Mouse (Mus musculus) midbrain, embryonic 10.5 days (tissue): ENCODE data around the gene Gpatch8. TPM values are rescaled to one million over a fixed set of nuclear protein-coding genes. Genes with fewer than 3 reads are reported as not detected.
A peak's percentile ranks its signal among the peaks of the same experiment; 100 is the strongest.

Experiments
- DNase-seq: peaks from one replicate; pipeline ENCODE4 v3.0.0-alpha.2; 2017; ENCODE audit warnings: low spot score
- H3K27ac ChIP-seq: fragments of 300-500 bp; sonication (generic); replicated peaks from 2 replicates; pipeline ENCODE4 v1.5.1; 2016; ENCODE audit warnings: mild to moderate bottlenecking
- H3K27me3 ChIP-seq: fragments of 300-500 bp; sonication (generic); 2 replicates; pipeline ENCODE4 v1.6.1; 2016; ENCODE audit warnings: low read depth, mild to moderate bottlenecking; ENCODE audit not compliant: poor library complexity, severe bottlenecking
- H3K36me3 ChIP-seq: fragments of 300-500 bp; sonication (generic); 2 replicates; pipeline ENCODE4 v1.6.1; 2016; ENCODE audit warnings: mild to moderate bottlenecking, moderate library complexity
- H3K4me1 ChIP-seq: fragments of 300-500 bp; sonication (generic); 2 replicates; pipeline ENCODE4 v1.6.1; 2016
- H3K4me3 ChIP-seq: fragments of 300-500 bp; sonication (generic); 2 replicates; pipeline ENCODE4 v1.5.1; 2016; ENCODE audit warnings: mild to moderate bottlenecking, moderate library complexity
- H3K9me3 ChIP-seq: fragments of 300-500 bp; sonication (generic); replicated peaks from 2 replicates; pipeline ENCODE4 v1.6.1; 2016; ENCODE audit warnings: mild to moderate bottlenecking
- WGBS: fragments of 180-500 bp; shearing (Covaris S2); methylation state at CpG from one replicate; pipeline ENCODE4 v1.1.7; 2016; 5-methylcytosine and 5-hydroxymethylcytosine counted together
- polyA plus RNA-seq: library from polyadenylated mRNA; unstranded; fragments of >200 nt; fragmentation: Nextera tagmentation; extraction: Ambion mirVana; gene quantifications from 2 replicates; pipeline ENCODE4 v1.2.1, GENCODE M21; 2016

The Gpatch8 gene
- polyA plus RNA-seq: 65.5 and 73.8 TPM in 2 replicates

- WGBS: under 1% methylated on average over 54 of the region's 55 CpGs
These were observed at the start of gene Gpatch8 for GRCm38 (mm10) chr11:102556031-102556715. Gene Gpatch8 (minus strand): TSS chr11:102556392.

GRCm38 (mm10) chr11:102604777-102605552 is 48.8 kb upstream of the Gpatch8 start:
- H3K27me3 ChIP-seq: peaks cover 49% of the 10 kb centered on the region
- no peaks in the 10 kb centered on the region for H3K9me3 ChIP-seq
- peaks cover 73% of the 10 kb centered on the region for H3K4me1 ChIP-seq
- H3K4me3 ChIP-seq: peak overlapping the region; percentile 75
- peaks cover 5% of the 10 kb centered on the region; the same call in 1 of the 2 replicates for H3K36me3 ChIP-seq
- peak; percentile 68 for DNase-seq
- under 1% methylated on average over 74 of the region's 74 CpGs for WGBS
- peak overlapping the region; percentile 97 for H3K27ac ChIP-seq

More at GRCm38 (mm10) chr11:102556031-102556715, at the start of gene Gpatch8:
- peaks cover 38% of the 10 kb centered on the region for H3K4me1 ChIP-seq
- no peaks in the 10 kb centered on the region for H3K9me3 ChIP-seq
- H3K27me3 ChIP-seq: no peaks in the 10 kb centered on the region
- H3K36me3 ChIP-seq: peaks cover 8% of the 10 kb centered on the region
- peak within 1 kb of the TSS; percentile 99 for H3K27ac ChIP-seq
- peak; percentile 98 for DNase-seq
- peak within 1 kb of the TSS; percentile 100 for H3K4me3 ChIP-seq

GRCm38 (mm10) chr11:102604010-102604584 is 47.9 kb upstream of the Gpatch8 start, which contains the start of gene Fzd2:
Gene Fzd2 (plus strand): TSS chr11:102604396.
- under 1% methylated on average over 31 of the region's 31 CpGs for WGBS
- Histone ChIP-seq H3K4me3 (peak within 1 kb of the TSS; percentile 75), H3K4me1 (peaks cover 64% of the 10 kb centered on the region), H3K36me3 (peaks cover 5% of the 10 kb centered on the region; the same call in 1 of the 2 replicates), H3K9me3 (no peaks in the 10 kb centered on the region), H3K27ac (peak within 1 kb of the TSS; percentile 97), H3K27me3 (peaks cover 40% of the 10 kb centered on the region)
- DNase-seq: peak; percentile 98

- 2% methylated on average over 10 of the region's 10 CpGs for WGBS
- H3K27ac ChIP-seq: peak overlapping the region; percentile 97
- H3K36me3 ChIP-seq: peaks cover 3% of the 10 kb centered on the region; the same call in 1 of the 2 replicates
- H3K4me3 ChIP-seq: peak overlapping the region; percentile 75
- peaks cover 34% of the 10 kb centered on the region for H3K27me3 ChIP-seq
- H3K4me1 ChIP-seq: peaks cover 58% of the 10 kb centered on the region
- H3K9me3 ChIP-seq: no peaks in the 10 kb centered on the region
- peak; percentile 84 for DNase-seq
These were observed 47.3 kb upstream of the Gpatch8 start for GRCm38 (mm10) chr11:102603496-102603850.

GRCm38 (mm10) chr11:102602816-102603495 is 46.8 kb upstream of the Gpatch8 start:
- Histone ChIP-seq H3K4me1 (peaks cover 53% of the 10 kb centered on the region), H3K27me3 (peaks cover 29% of the 10 kb centered on the region), H3K27ac (peak overlapping the region; percentile 97), H3K9me3 (no peaks in the 10 kb centered on the region), H3K36me3 (no peaks in the 10 kb centered on the region), H3K4me3 (peak overlapping the region; percentile 75)
- WGBS: 1% methylated on average over 13 of the region's 13 CpGs
- no peak for DNase-seq

GRCm38 (mm10) chr11:102599912-102600311 is 43.7 kb upstream of the Gpatch8 start:
- WGBS: 80% methylated on average over 3 of the region's 3 CpGs
- no peaks in the 10 kb centered on the region for H3K36me3 ChIP-seq
- no peak overlapping the region for H3K4me3 ChIP-seq
- no peaks in the 10 kb centered on the region for H3K9me3 ChIP-seq
- H3K27me3 ChIP-seq: peaks cover 31% of the 10 kb centered on the region
- no peak for DNase-seq
- H3K4me1 ChIP-seq: peaks cover 39% of the 10 kb centered on the region
- H3K27ac ChIP-seq: no peak overlapping the region

- 4% methylated on average over 4 of the region's 4 CpGs for WGBS
- peak; percentile 58 for DNase-seq
- Histone ChIP-seq H3K4me3 (peak overlapping the region; percentile 29), H3K27ac (peak overlapping the region; percentile 81), H3K9me3 (no peaks in the 10 kb centered on the region), H3K36me3 (no peaks in the 10 kb centered on the region), H3K4me1 (peaks cover 20% of the 10 kb centered on the region), H3K27me3 (peaks cover 17% of the 10 kb centered on the region)
These were observed 39.2 kb upstream of the Gpatch8 start for GRCm38 (mm10) chr11:102595341-102595820.

GRCm38 (mm10) chr11:102587554-102587953 is 31.4 kb upstream of the Gpatch8 start:
- Histone ChIP-seq H3K9me3 (peaks cover 14% of the 10 kb centered on the region; the same call in 1 of the 2 replicates), H3K4me3 (no peak overlapping the region), H3K27ac (no peak overlapping the region), H3K36me3 (no peaks in the 10 kb centered on the region), H3K4me1 (peaks cover 13% of the 10 kb centered on the region), H3K27me3 (peaks cover 33% of the 10 kb centered on the region)
- 68% methylated on average over 3 of the region's 3 CpGs for WGBS
- no peak for DNase-seq

GRCm38 (mm10) chr11:102586445-102587130 is 30.4 kb upstream of the Gpatch8 start:
- DNase-seq: no peak

GRCm38 (mm10) chr11:102582736-102583135 is 26.5 kb upstream of the Gpatch8 start:
- 6% methylated on average over 5 of the region's 5 CpGs for WGBS
- Histone ChIP-seq H3K27me3 (peaks cover 64% of the 10 kb centered on the region), H3K9me3 (peaks cover 14% of the 10 kb centered on the region; the same call in 1 of the 2 replicates), H3K4me1 (peaks cover 56% of the 10 kb centered on the region), H3K27ac (peak overlapping the region; percentile 70), H3K4me3 (no peak overlapping the region), H3K36me3 (no peaks in the 10 kb centered on the region)
- DNase-seq: peak; percentile 20

More at GRCm38 (mm10) chr11:102586445-102587130, 30.4 kb upstream of the Gpatch8 start:
- H3K27ac ChIP-seq: no peak overlapping the region
- H3K4me3 ChIP-seq: no peak overlapping the region
- 83% methylated on average over 4 of the region's 4 CpGs for WGBS
- no peaks in the 10 kb centered on the region for H3K36me3 ChIP-seq
- H3K27me3 ChIP-seq: peaks cover 43% of the 10 kb centered on the region
- peaks cover 22% of the 10 kb centered on the region for H3K4me1 ChIP-seq
- peaks cover 14% of the 10 kb centered on the region; the same call in 1 of the 2 replicates for H3K9me3 ChIP-seq

- H3K4me3 ChIP-seq: no peak overlapping the region
- peaks cover 62% of the 10 kb centered on the region for H3K4me1 ChIP-seq
These were observed 25.9 kb upstream of the Gpatch8 start for GRCm38 (mm10) chr11:102582016-102582610.

More at GRCm38 (mm10) chr11:102582016-102582610, 25.9 kb upstream of the Gpatch8 start:
- Histone ChIP-seq H3K36me3 (no peaks in the 10 kb centered on the region), H3K27ac (peak overlapping the region; percentile 70), H3K27me3 (peaks cover 64% of the 10 kb centered on the region), H3K9me3 (peaks cover 14% of the 10 kb centered on the region; the same call in 1 of the 2 replicates)
- DNase-seq: peak; percentile 26
- WGBS: 15% methylated on average over 13 of the region's 13 CpGs
